Mouse (Mus musculus) liver, embryonic 15.5 days (tissue): ENCODE measurements around the gene Rpl13a. TPM values are rescaled to one million over a fixed set of nuclear protein-coding genes. Genes with fewer than 3 reads are reported as not detected.
A peak's percentile ranks its signal among the peaks of the same experiment; 100 is the strongest.
"Not testable (repeated sequence)": the region's sequence is repeated elsewhere in the genome, so short reads cannot be mapped to it uniquely, and the experiment has no call there.

Experiments used
- ATAC-seq: fragments of 200-750 bp; cut with Nextera tagmentation; 2 replicates; pipeline ENCODE4 v1.8.0; 2017; ENCODE audit warnings: moderate number of reproducible peaks, mild to moderate bottlenecking, moderate library complexity; ENCODE audit not compliant: insufficient read depth
- H3K27ac ChIP-seq: fragments of 300-500 bp; sonication (generic); replicated peaks from 2 replicates; pipeline ENCODE4 v1.5.1; 2015; ENCODE audit warnings: mild to moderate bottlenecking, inconsistent platforms
- H3K27me3 ChIP-seq: fragments of 300-500 bp; sonication (generic); 2 replicates; pipeline ENCODE4 v1.6.1; 2015; ENCODE audit warnings: mild to moderate bottlenecking, inconsistent platforms
- H3K36me3 ChIP-seq: fragments of 300-500 bp; sonication (generic); replicated peaks from 2 replicates; pipeline ENCODE4 v1.6.1; 2015; ENCODE audit warnings: moderate library complexity, mild to moderate bottlenecking, inconsistent platforms
- H3K4me1 ChIP-seq: fragments of 300-500 bp; sonication (generic); replicated peaks from 2 replicates; pipeline ENCODE4 v1.6.1; 2015; ENCODE audit warnings: inconsistent platforms
- H3K4me2 ChIP-seq: fragments of 300-500 bp; sonication (generic); 2 replicates; pipeline ENCODE4 v1.6.1; 2015; ENCODE audit warnings: moderate library complexity, mild to moderate bottlenecking, inconsistent platforms
- H3K4me3 ChIP-seq: fragments of 300-500 bp; sonication (generic); replicated peaks from 2 replicates; pipeline ENCODE4 v1.5.1; 2015; ENCODE audit warnings: mild to moderate bottlenecking, inconsistent platforms
- H3K9ac ChIP-seq: fragments of 300-500 bp; sonication (generic); 2 replicates; pipeline ENCODE4 v1.6.1; 2015; ENCODE audit warnings: moderate library complexity, mild to moderate bottlenecking, inconsistent platforms
- H3K9me3 ChIP-seq: fragments of 300-500 bp; sonication (generic); replicated peaks from 2 replicates; pipeline ENCODE4 v1.6.1; 2016; ENCODE audit warnings: inconsistent platforms
- WGBS: fragments of 180-500 bp; shearing (Covaris S2); methylation state at CpG from one replicate; pipeline ENCODE4 v1.1.7; 2015; ENCODE audit warnings: mixed read lengths; ENCODE audit not compliant: insufficient replicate concordance; 5-methylcytosine and 5-hydroxymethylcytosine counted together
- polyA plus RNA-seq: library from polyadenylated mRNA; unstranded; fragments of >200 nt; fragmentation: Nextera tagmentation; extraction: Ambion mirVana; gene quantifications from 2 replicates; pipeline ENCODE4 v1.2.1, GENCODE M21; 2015

Gene Rpl13a
- polyA plus RNA-seq, 1 experiment from 2014 or later = 633 TPM

DNA sequence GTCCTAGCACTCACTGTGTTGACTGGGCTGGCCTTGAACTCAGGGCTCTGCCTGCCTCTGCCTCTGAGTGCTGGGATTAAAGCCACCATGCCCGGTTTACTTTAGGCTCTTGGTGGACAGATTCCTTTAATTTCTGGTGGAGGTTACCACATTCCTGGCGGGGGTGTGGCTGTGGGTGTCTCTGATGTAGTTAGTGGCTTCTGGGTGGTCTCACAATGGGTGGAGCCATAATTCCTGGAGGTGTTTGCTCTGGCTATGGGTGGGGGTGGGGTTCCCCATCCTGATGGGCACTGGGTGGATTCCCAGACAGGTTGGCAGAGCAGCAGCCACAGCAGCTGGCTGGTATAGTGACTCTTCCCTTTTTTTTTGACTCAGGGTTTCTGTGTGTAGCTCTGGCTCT lies 16.6 kb downstream of the Rpl13a start:
- Histone ChIP-seq H3K4me2 (no peak overlapping the region), H3K27me3 (no peaks in the 10 kb centered on the region), H3K9me3 (no peaks in the 10 kb centered on the region), H3K9ac (no peak overlapping the region), H3K36me3 (no peaks in the 10 kb centered on the region), H3K4me3 (no peak overlapping the region), H3K27ac (no peak overlapping the region), H3K4me1 (peaks cover 23% of the 10 kb centered on the region)
- WGBS = 64% methylated on average over 2 of the region's 2 CpGs
- no peak for ATAC-seq

GRCm38 (mm10) chr7:45110089-45110488 lies 18.5 kb downstream of the Rpl13a start:
- 57% methylated on average over 4 of the region's 4 CpGs for WGBS
- H3K9ac ChIP-seq, H3K4me3 ChIP-seq, H3K9me3 ChIP-seq, H3K4me2 ChIP-seq, H3K27me3 ChIP-seq, ATAC-seq, H3K36me3 ChIP-seq, H3K27ac ChIP-seq: not testable (repeated sequence)
- peaks cover 23% of the 10 kb centered on the region for H3K4me1 ChIP-seq

- H3K36me3 ChIP-seq = no peaks in the 10 kb centered on the region
- H3K9me3 ChIP-seq = no peaks in the 10 kb centered on the region
- no peak for ATAC-seq
- 33% methylated on average over 5 of the region's 5 CpGs for WGBS
- H3K4me1 ChIP-seq = peaks cover 25% of the 10 kb centered on the region
- H3K4me3 ChIP-seq = no peak overlapping the region
- no peak overlapping the region for H3K27ac ChIP-seq
- H3K27me3 ChIP-seq = no peaks in the 10 kb centered on the region
- H3K4me2 ChIP-seq = no peak overlapping the region
- H3K9ac ChIP-seq = no peak overlapping the region
Measured at GRCm38 (mm10) chr7:45107052-45107645, 21.4 kb downstream of the Rpl13a start.

DNA sequence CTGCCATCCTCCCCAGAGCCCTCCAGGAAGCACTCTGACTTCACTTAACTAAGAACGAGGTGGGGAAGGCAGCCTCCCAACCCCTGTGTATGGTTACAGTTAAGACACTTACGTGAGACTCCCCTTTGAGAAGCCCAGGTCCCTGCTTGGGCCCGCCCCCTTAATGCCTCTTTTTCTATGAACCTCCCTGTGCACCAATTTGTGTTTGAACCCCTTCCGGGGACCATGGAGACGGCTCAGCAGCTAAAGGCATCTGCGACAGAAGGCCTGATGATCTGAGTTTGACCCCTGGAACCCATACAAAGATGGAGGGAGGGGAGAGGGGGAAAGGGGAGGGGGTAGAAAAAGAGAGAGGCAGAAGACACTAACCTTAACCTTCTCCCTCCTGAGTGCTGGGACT lies 22.1 kb downstream of the Rpl13a start:
- ATAC-seq = no peak
- WGBS = 67% methylated on average over 6 of the region's 6 CpGs
- peaks cover 21% of the 10 kb centered on the region for H3K4me1 ChIP-seq
- H3K27ac ChIP-seq = no peak overlapping the region
- no peaks in the 10 kb centered on the region for H3K9me3 ChIP-seq
- H3K27me3 ChIP-seq = no peaks in the 10 kb centered on the region
- no peak overlapping the region for H3K4me2 ChIP-seq
- H3K36me3 ChIP-seq = no peaks in the 10 kb centered on the region
- H3K9ac ChIP-seq = no peak overlapping the region
- no peak overlapping the region for H3K4me3 ChIP-seq

DNA sequence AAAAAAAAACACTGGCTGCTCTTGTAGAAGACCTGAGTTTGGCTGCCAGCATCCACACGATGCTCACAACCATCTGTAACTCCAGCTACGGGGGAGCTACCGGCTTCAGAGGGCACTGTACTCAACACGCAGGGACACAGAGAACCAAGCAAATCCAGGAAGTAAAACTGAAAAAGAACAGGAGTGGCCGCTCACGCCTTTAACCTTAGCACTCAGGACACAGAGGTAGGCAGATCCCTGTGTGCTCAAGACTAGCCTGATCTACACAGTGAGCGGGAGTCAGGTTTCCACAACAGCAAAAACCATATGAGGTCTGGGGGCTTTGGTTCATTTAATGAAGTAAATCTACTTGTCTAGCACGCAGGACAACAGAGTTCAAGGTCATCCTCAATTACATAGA lies 23.1 kb downstream of the Rpl13a start:
- H3K36me3 ChIP-seq = no peaks in the 10 kb centered on the region
- ATAC-seq = no peak
- H3K4me2 ChIP-seq = no peak overlapping the region
- peaks cover 21% of the 10 kb centered on the region for H3K4me1 ChIP-seq
- H3K27me3 ChIP-seq = no peaks in the 10 kb centered on the region
- H3K9ac ChIP-seq = no peak overlapping the region
- H3K9me3 ChIP-seq = no peaks in the 10 kb centered on the region
- no peak overlapping the region for H3K27ac ChIP-seq
- no peak overlapping the region for H3K4me3 ChIP-seq
- 65% methylated on average over 8 of the region's 8 CpGs for WGBS

GRCm38 (mm10) chr7:45104941-45105340 lies 23.6 kb downstream of the Rpl13a start:
- H3K27ac ChIP-seq = no peak overlapping the region
- no peak for ATAC-seq
- no peak overlapping the region for H3K4me3 ChIP-seq
- H3K9ac ChIP-seq = no peak overlapping the region
- peaks cover 21% of the 10 kb centered on the region for H3K4me1 ChIP-seq
- H3K36me3 ChIP-seq = no peaks in the 10 kb centered on the region
- no peak overlapping the region for H3K4me2 ChIP-seq
- WGBS = 65% methylated on average over 5 of the region's 5 CpGs
- no peaks in the 10 kb centered on the region for H3K27me3 ChIP-seq
- no peaks in the 10 kb centered on the region for H3K9me3 ChIP-seq

GRCm38 (mm10) chr7:45103652-45104180 lies 24.8 kb downstream of the Rpl13a start, which contains the start of gene Fcgrt:
Gene Fcgrt (minus strand): TSS chr7:45103851.
- Histone ChIP-seq H3K4me2 (peak within 1 kb of the TSS; percentile 57), H3K4me3 (peak within 1 kb of the TSS; percentile 42), H3K36me3 (no peaks in the 10 kb centered on the region), H3K9me3 (no peaks in the 10 kb centered on the region), H3K27ac (peak within 1 kb of the TSS; percentile 78), H3K27me3 (no peaks in the 10 kb centered on the region), H3K4me1 (peaks cover 21% of the 10 kb centered on the region), H3K9ac (0 out of 2 replicates have a peak within 1 kb of the TSS, but pooled peaks have one; percentile 18)
- 44% methylated on average over 7 of the region's 7 CpGs for WGBS
- ATAC-seq = peak; percentile 84

DNA sequence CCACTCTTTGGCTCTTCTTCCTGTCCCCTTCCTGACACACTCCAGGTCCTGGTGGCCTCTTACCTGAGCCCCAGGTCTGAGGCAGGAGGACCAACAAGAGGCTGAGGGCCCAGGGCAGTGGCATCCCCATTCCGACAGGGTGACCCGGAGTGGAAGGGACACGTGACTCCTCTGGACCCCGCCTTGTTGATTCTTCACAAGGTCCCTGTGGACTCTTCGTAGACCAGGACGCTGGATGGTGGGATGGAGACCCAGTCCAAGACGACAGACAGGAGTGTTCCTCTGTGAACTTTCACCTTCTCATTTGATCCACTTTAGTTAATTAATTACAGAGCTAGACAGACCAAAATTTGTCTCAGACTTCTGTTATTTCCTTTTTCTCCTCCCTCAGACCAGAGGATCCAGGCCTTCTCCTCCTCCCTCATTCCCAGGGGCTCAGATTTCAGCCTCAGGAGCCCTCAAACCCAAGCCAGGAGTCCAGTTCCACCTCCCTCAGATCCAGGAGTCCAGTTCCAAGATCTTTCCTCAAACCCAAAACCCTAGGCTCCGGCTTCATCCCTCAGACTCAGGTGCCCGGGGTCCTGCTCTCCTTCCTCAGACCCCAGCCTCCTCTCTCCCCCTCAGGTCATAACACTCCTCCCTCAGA lies 25.5 kb downstream of the Rpl13a start:
- H3K4me3 ChIP-seq = peak overlapping the region; percentile 42
- peak overlapping the region; percentile 57 for H3K4me2 ChIP-seq
- H3K36me3 ChIP-seq = no peaks in the 10 kb centered on the region
- WGBS = 57% methylated on average over 9 of the region's 9 CpGs
- no peaks in the 10 kb centered on the region for H3K27me3 ChIP-seq
- H3K9ac ChIP-seq = 0 out of 2 replicates have a peak overlapping the region, but pooled peaks have one; percentile 18
- ATAC-seq = peak; percentile 22
- H3K27ac ChIP-seq = peak overlapping the region; percentile 78
- H3K9me3 ChIP-seq = no peaks in the 10 kb centered on the region
- H3K4me1 ChIP-seq = peaks cover 21% of the 10 kb centered on the region

DNA sequence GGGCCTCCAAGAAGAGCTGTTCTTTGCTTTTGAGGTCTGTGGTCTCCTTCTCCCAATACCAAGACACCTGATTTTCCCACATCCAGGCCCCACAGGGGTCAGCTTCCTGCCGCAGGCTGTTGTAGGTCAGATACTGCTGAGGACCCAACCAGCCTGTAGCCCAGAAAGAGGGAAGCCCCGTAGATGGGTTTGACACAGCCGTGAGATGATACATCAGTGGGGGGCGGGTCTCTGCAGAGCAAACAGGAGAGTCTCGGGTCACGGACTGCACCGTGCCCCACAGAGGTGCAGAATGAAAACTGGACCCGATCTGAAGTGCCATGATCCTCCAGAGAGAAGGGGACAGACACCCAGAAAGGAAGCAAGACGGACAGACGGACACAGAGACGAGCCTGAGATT lies 26.1 kb downstream of the Rpl13a start:
- ATAC-seq = no peak
- H3K9me3 ChIP-seq = no peaks in the 10 kb centered on the region
- WGBS = 47% methylated on average over 11 of the region's 11 CpGs

DNA sequence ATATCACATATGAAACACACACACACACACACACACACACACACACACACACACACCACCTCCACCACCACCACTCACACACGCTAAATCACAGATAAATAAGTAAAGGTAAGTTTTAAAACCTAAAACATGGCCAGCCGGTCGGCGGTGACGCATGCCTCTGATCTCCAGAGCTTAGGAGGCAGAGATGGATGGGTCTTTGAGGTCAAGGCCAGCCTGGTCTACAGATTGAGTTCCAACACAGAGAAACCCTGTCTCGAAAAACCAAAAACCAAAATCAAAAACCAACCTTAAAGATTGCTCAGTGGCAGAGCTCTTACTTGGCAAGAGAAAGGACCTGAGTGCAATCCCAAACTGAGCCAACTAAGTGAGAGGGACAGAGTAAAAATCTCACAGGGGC lies 28.5 kb downstream of the Rpl13a start:
- no peak overlapping the region for H3K27ac ChIP-seq
- no peaks in the 10 kb centered on the region for H3K9me3 ChIP-seq
- H3K27me3 ChIP-seq = no peaks in the 10 kb centered on the region
- H3K36me3 ChIP-seq = no peaks in the 10 kb centered on the region
- ATAC-seq = no peak
- no peak overlapping the region for H3K9ac ChIP-seq
- peaks cover 24% of the 10 kb centered on the region for H3K4me1 ChIP-seq
- H3K4me3 ChIP-seq = no peak overlapping the region
- 74% methylated on average over 6 of the region's 6 CpGs for WGBS
- H3K4me2 ChIP-seq = no peak overlapping the region

More for the DNA sequence above, 26.1 kb downstream of the Rpl13a start:
- Histone ChIP-seq H3K9ac (no peak overlapping the region), H3K4me1 (peaks cover 21% of the 10 kb centered on the region), H3K4me3 (peak overlapping the region; percentile 42), H3K4me2 (peak overlapping the region; percentile 57), H3K36me3 (no peaks in the 10 kb centered on the region), H3K27ac (no peak overlapping the region), H3K27me3 (no peaks in the 10 kb centered on the region)

- Histone ChIP-seq H3K27me3 (no peaks in the 10 kb centered on the region; the same call in 1 of the 2 replicates), H3K4me3 (no peak overlapping the region), H3K36me3 (no peaks in the 10 kb centered on the region), H3K27ac (no peak overlapping the region), H3K9ac (no peak overlapping the region), H3K4me2 (no peak overlapping the region), H3K4me1 (peaks cover 16% of the 10 kb centered on the region), H3K9me3 (no peaks in the 10 kb centered on the region)
- no peak for ATAC-seq
- WGBS = 70% methylated on average over 8 of the region's 8 CpGs
Measured at GRCm38 (mm10) chr7:45098541-45099240, 29.9 kb downstream of the Rpl13a start.
